Mouse (Mus musculus) liver, embryonic 13.5 days (tissue): ENCODE measurements around the gene Ncor2. TPM values are rescaled to one million over a fixed set of nuclear protein-coding genes. Genes with fewer than 3 reads are reported as not detected.
"Not testable (repeated sequence)": the region's sequence is repeated elsewhere in the genome, so short reads cannot be mapped to it uniquely, and the experiment has no call there.

ENCODE experiments used
- ATAC-seq: fragments of 200-750 bp; cut with Nextera tagmentation; 2 replicates; pipeline ENCODE4 v1.8.0; 2017; ENCODE audit warnings: low read depth, mild to moderate bottlenecking, moderate number of reproducible peaks, moderate library complexity
- DNase-seq: peaks from one replicate; pipeline ENCODE4 v3.0.0; 2022
- H3K27ac ChIP-seq: fragments of 300-500 bp; sonication (generic); 2 replicates; pipeline ENCODE4 v1.5.1; 2015; ENCODE audit warnings: moderate library complexity, mild to moderate bottlenecking, inconsistent platforms
- H3K27me3 ChIP-seq: fragments of 300-500 bp; sonication (generic); 2 replicates; pipeline ENCODE4 v1.6.1; 2015; ENCODE audit warnings: mild to moderate bottlenecking, inconsistent platforms
- H3K36me3 ChIP-seq: fragments of 300-500 bp; sonication (generic); 2 replicates; pipeline ENCODE4 v1.6.1; 2015; ENCODE audit warnings: mild to moderate bottlenecking, inconsistent platforms
- H3K4me1 ChIP-seq: fragments of 300-500 bp; sonication (generic); replicated peaks from 2 replicates; pipeline ENCODE4 v1.6.1; 2015; ENCODE audit warnings: inconsistent platforms
- H3K4me2 ChIP-seq: fragments of 300-500 bp; sonication (generic); 2 replicates; pipeline ENCODE4 v1.6.1; 2015; ENCODE audit warnings: inconsistent platforms, mild to moderate bottlenecking, moderate library complexity
- H3K4me3 ChIP-seq: fragments of 300-500 bp; sonication (generic); replicated peaks from 2 replicates; pipeline ENCODE4 v1.5.1; 2015; ENCODE audit warnings: mild to moderate bottlenecking, inconsistent platforms
- H3K9ac ChIP-seq: fragments of 300-500 bp; sonication (generic); 2 replicates; pipeline ENCODE4 v1.6.1; 2015; ENCODE audit warnings: mild to moderate bottlenecking, inconsistent platforms
- H3K9me3 ChIP-seq: fragments of 300-500 bp; sonication (generic); replicated peaks from 2 replicates; pipeline ENCODE4 v1.6.1; 2016; ENCODE audit warnings: inconsistent platforms
- WGBS: fragments of 180-500 bp; shearing (Covaris S2); methylation state at CpG from one replicate; pipeline ENCODE4 v1.1.7; 2015; ENCODE audit not compliant: insufficient replicate concordance; 5-methylcytosine and 5-hydroxymethylcytosine counted together
- polyA plus RNA-seq: library from polyadenylated mRNA; unstranded; fragments of >200 nt; fragmentation: Nextera tagmentation; extraction: Ambion mirVana; gene quantifications from 2 replicates; pipeline ENCODE4 v1.2.1, GENCODE M21; 2015

Gene Ncor2
- polyA plus RNA-seq, 1 experiment from 2014 or later = 4.5 TPM

- WGBS = 52% methylated on average over 6 of the region's 6 CpGs
- ATAC-seq = no peak
- no peak overlapping the region for H3K4me2 ChIP-seq
Observed at GRCm38 (mm10) chr5:125214064-125214463, 35.0 kb upstream of the Ncor2 start.

GRCm38 (mm10) chr5:125204910-125205309, 25.9 kb upstream of the Ncor2 start:
- DNase-seq, H3K9ac ChIP-seq, H3K27ac ChIP-seq, H3K9me3 ChIP-seq, ATAC-seq, H3K4me2 ChIP-seq, H3K27me3 ChIP-seq, H3K36me3 ChIP-seq, H3K4me3 ChIP-seq, H3K4me1 ChIP-seq: not testable (repeated sequence)
- 77% methylated on average over 3 of the region's 3 CpGs for WGBS

More at GRCm38 (mm10) chr5:125214064-125214463, 35.0 kb upstream of the Ncor2 start:
- no peak for DNase-seq
- H3K9ac ChIP-seq = no peak overlapping the region
- H3K4me1 ChIP-seq = peaks cover 10% of the 10 kb centered on the region
- H3K27ac ChIP-seq = no peak overlapping the region
- no peak overlapping the region for H3K4me3 ChIP-seq
- H3K9me3 ChIP-seq = no peaks in the 10 kb centered on the region
- H3K36me3 ChIP-seq = no peaks in the 10 kb centered on the region
- peaks cover 27% of the 10 kb centered on the region for H3K27me3 ChIP-seq

- 69% methylated on average over 11 of the region's 11 CpGs for WGBS
- no peak overlapping the region for H3K9ac ChIP-seq
Observed at GRCm38 (mm10) chr5:125204199-125204815, 25.3 kb upstream of the Ncor2 start.

GRCm38 (mm10) chr5:125203759-125204158, 24.7 kb upstream of the Ncor2 start:
- ATAC-seq (no peak), DNase-seq (no peak)
- H3K4me1 ChIP-seq = no peaks in the 10 kb centered on the region
- H3K4me2 ChIP-seq = no peak overlapping the region
- no peaks in the 10 kb centered on the region for H3K36me3 ChIP-seq
- WGBS = 60% methylated on average over 11 of the region's 11 CpGs
- no peaks in the 10 kb centered on the region for H3K27me3 ChIP-seq
- H3K4me3 ChIP-seq = no peak overlapping the region
- no peaks in the 10 kb centered on the region; the same call in 1 of the 2 replicates for H3K9me3 ChIP-seq
- no peak overlapping the region for H3K9ac ChIP-seq
- H3K27ac ChIP-seq = no peak overlapping the region

More at GRCm38 (mm10) chr5:125204199-125204815, 25.3 kb upstream of the Ncor2 start:
- Histone ChIP-seq H3K27me3 (no peaks in the 10 kb centered on the region), H3K36me3 (no peaks in the 10 kb centered on the region), H3K4me3 (no peak overlapping the region), H3K27ac (no peak overlapping the region), H3K4me1 (no peaks in the 10 kb centered on the region), H3K4me2 (no peak overlapping the region), H3K9me3 (no peaks in the 10 kb centered on the region; the same call in 1 of the 2 replicates)
- no peak for DNase-seq
- no peak for ATAC-seq

GRCm38 (mm10) chr5:125203099-125203498, 24.1 kb upstream of the Ncor2 start:
- no peak for DNase-seq
- no peak overlapping the region for H3K27ac ChIP-seq
- H3K4me1 ChIP-seq = no peaks in the 10 kb centered on the region
- H3K4me3 ChIP-seq = no peak overlapping the region
- H3K36me3 ChIP-seq = no peaks in the 10 kb centered on the region
- no peak overlapping the region for H3K9ac ChIP-seq
- H3K27me3 ChIP-seq = no peaks in the 10 kb centered on the region
- ATAC-seq = no peak
- WGBS = 37% methylated on average over 7 of the region's 7 CpGs
- no peak overlapping the region for H3K4me2 ChIP-seq
- H3K9me3 ChIP-seq = no peaks in the 10 kb centered on the region; the same call in 1 of the 2 replicates

GRCm38 (mm10) chr5:125202100-125202499, 23.1 kb upstream of the Ncor2 start:
- Histone ChIP-seq H3K4me1 (no peaks in the 10 kb centered on the region), H3K4me3 (no peak overlapping the region), H3K36me3 (no peaks in the 10 kb centered on the region), H3K9ac (no peak overlapping the region), H3K27ac (no peak overlapping the region), H3K4me2 (no peak overlapping the region), H3K27me3 (no peaks in the 10 kb centered on the region), H3K9me3 (no peaks in the 10 kb centered on the region; the same call in 1 of the 2 replicates)
- WGBS = 61% methylated on average over 5 of the region's 5 CpGs
- no peak for ATAC-seq
- no peak for DNase-seq

- DNase-seq (no peak), ATAC-seq (no peak; the same call in 1 of the 2 replicates)
- Histone ChIP-seq H3K36me3 (no peaks in the 10 kb centered on the region), H3K4me1 (no peaks in the 10 kb centered on the region), H3K27ac (no peak overlapping the region), H3K9me3 (no peaks in the 10 kb centered on the region), H3K4me2 (no peak overlapping the region), H3K9ac (no peak overlapping the region), H3K27me3 (no peaks in the 10 kb centered on the region), H3K4me3 (no peak overlapping the region)
- WGBS = 42% methylated on average over 6 of the region's 6 CpGs
Observed at GRCm38 (mm10) chr5:125199086-125199485, 20.1 kb upstream of the Ncor2 start.

- not testable (repeated sequence) for H3K4me1 ChIP-seq, H3K27me3 ChIP-seq, DNase-seq, ATAC-seq, H3K9me3 ChIP-seq, H3K9ac ChIP-seq, H3K4me2 ChIP-seq, H3K36me3 ChIP-seq, H3K4me3 ChIP-seq, H3K27ac ChIP-seq
- WGBS = 12% methylated on average over 2 of the region's 2 CpGs
Observed at GRCm38 (mm10) chr5:125197325-125197724, 18.3 kb upstream of the Ncor2 start.

- no peak overlapping the region for H3K4me3 ChIP-seq
- H3K4me1 ChIP-seq = no peaks in the 10 kb centered on the region
- H3K27ac ChIP-seq = no peak overlapping the region
- no peak overlapping the region for H3K9ac ChIP-seq
- no peaks in the 10 kb centered on the region for H3K9me3 ChIP-seq
- H3K36me3 ChIP-seq = no peaks in the 10 kb centered on the region
- 0 out of 2 replicates have a peak, but pooled peaks cover 10% of the 10 kb centered on the region for H3K27me3 ChIP-seq
- DNase-seq = no peak
- 67% methylated on average over 13 of the region's 13 CpGs for WGBS
- no peak for ATAC-seq
- no peak overlapping the region for H3K4me2 ChIP-seq
Observed at GRCm38 (mm10) chr5:125196054-125196453, 17.0 kb upstream of the Ncor2 start.

- Histone ChIP-seq H3K9me3 (no peaks in the 10 kb centered on the region), H3K27ac (no peak overlapping the region), H3K4me1 (no peaks in the 10 kb centered on the region), H3K27me3 (0 out of 2 replicates have a peak, but pooled peaks cover 10% of the 10 kb centered on the region), H3K4me3 (no peak overlapping the region), H3K9ac (no peak overlapping the region), H3K4me2 (no peak overlapping the region), H3K36me3 (no peaks in the 10 kb centered on the region)
- ATAC-seq (no peak), DNase-seq (no peak)
- 36% methylated on average over 3 of the region's 3 CpGs for WGBS
Observed at GRCm38 (mm10) chr5:125195142-125195541, 16.1 kb upstream of the Ncor2 start.

GRCm38 (mm10) chr5:125193478-125194439, 14.7 kb upstream of the Ncor2 start:
- H3K27me3 ChIP-seq = 0 out of 2 replicates have a peak, but pooled peaks cover 10% of the 10 kb centered on the region
- no peak overlapping the region for H3K27ac ChIP-seq
- H3K4me1 ChIP-seq = no peaks in the 10 kb centered on the region
- H3K4me2 ChIP-seq = no peak overlapping the region
- 56% methylated on average over 25 of the region's 25 CpGs for WGBS
- no peak overlapping the region for H3K4me3 ChIP-seq
- ATAC-seq (no peak), DNase-seq (no peak)
- no peaks in the 10 kb centered on the region for H3K9me3 ChIP-seq
- H3K36me3 ChIP-seq = no peaks in the 10 kb centered on the region
- no peak overlapping the region for H3K9ac ChIP-seq
